In genomic region chr13:104287366-104288225, GRCm38 (mm10) we compare ENCODE assay signal across 8 mouse cellular contexts. TPM values are rescaled to one million over a fixed set of nuclear protein-coding genes. Genes with fewer than 3 reads are reported as not detected.
A peak's percentile ranks its signal among the peaks of the same experiment; 100 is the strongest.
DNase-seq lines count a peak whose midpoint lies in the region; ATAC-seq and TF ChIP-seq lines count a peak whose summit lies in the region.

Gene Adamts6 (plus strand): TSS chr13:104287835.

- H3K9me3 ChIP-seq in forebrain, embryonic 10.5 days: no peaks in the 10 kb centered on the region
- no peaks in the 10 kb centered on the region for H3K9me3 ChIP-seq in intestine, embryonic 14.5 days (ENCODE audit: control insufficient read depth, low read length)
- H3K9me3 ChIP-seq in lung, embryonic 15.5 days: no peaks in the 10 kb centered on the region

- DNase-seq in left cerebral cortex, postnatal 4 days: peak; percentile 13
- DNase-seq in left cerebral cortex, adult 9 months (ENCODE audit: low spot score in 2 of 2): no peak
- peak; percentile 64 for DNase-seq in adipocyte (ENCODE audit: low spot score)
- DNase-seq in forebrain, embryonic 10.5 days (ENCODE audit: extremely low spot score, low spot score): no peak
- DNase-seq in intestine, embryonic 14.5 days (ENCODE audit: low spot score): no peak
- no peak for DNase-seq in frontal cortex, postnatal 14 days (ENCODE audit: low spot score in 2 of 2)

- intact Hi-C loops in left cerebral cortex, postnatal 4 days (cut with DNase I): loop anchor here (5.0 to 10.0 kb wide), 3 partner anchors 235 to 647 kb away; no protein-coding TSS in a partner anchor

- H3K36me3 ChIP-seq in forebrain, embryonic 10.5 days (replicated peaks): no peaks in the 10 kb centered on the region
- H3K36me3 ChIP-seq in intestine, embryonic 14.5 days (ENCODE audit: control insufficient read depth, insufficient read depth, low read length): no peaks in the 10 kb centered on the region
- H3K36me3 ChIP-seq in lung, embryonic 15.5 days: no peaks in the 10 kb centered on the region
- no peaks in the 10 kb centered on the region for H3K36me3 ChIP-seq in small intestine, adult 2 months (ENCODE audit: control insufficient read depth, insufficient read depth, low read length)

- H3K4me2 ChIP-seq in intestine, embryonic 14.5 days (ENCODE audit: low read length): peak within 1 kb of the TSS; percentile 60
- peak within 1 kb of the TSS; percentile 71 for H3K4me2 ChIP-seq in lung, embryonic 15.5 days

- TF ChIP-seq POLR2A in small intestine, adult 2 months (IDR thresholded peaks at IDR 0.05; ENCODE audit: low read depth, low read length): no peak

- no peak for TF ChIP-seq CTCF in small intestine, adult 2 months (IDR thresholded peaks at IDR 0.05; ENCODE audit: extremely low read depth, insufficient read length, insufficient replicate concordance, low read depth, low read length)

- peak within 1 kb of the TSS; percentile 62 for H3K4me3 ChIP-seq in forebrain, embryonic 10.5 days
- peak within 1 kb of the TSS; percentile 35 for H3K4me3 ChIP-seq in intestine, embryonic 14.5 days (ENCODE audit: low read depth, low read length)
- peak within 1 kb of the TSS; percentile 47 for H3K4me3 ChIP-seq in lung, embryonic 15.5 days
- H3K4me3 ChIP-seq in small intestine, adult 2 months (ENCODE audit: low read depth, low read length): peak within 1 kb of the TSS; percentile 64

- H3K27me3 ChIP-seq in forebrain, embryonic 10.5 days (ENCODE audit: poor library complexity, severe bottlenecking): no peaks in the 10 kb centered on the region
- H3K27me3 ChIP-seq in intestine, embryonic 14.5 days (replicated peaks; ENCODE audit: control insufficient read depth, insufficient read depth, low read length): no peaks in the 10 kb centered on the region
- no peaks in the 10 kb centered on the region for H3K27me3 ChIP-seq in lung, embryonic 15.5 days
- no peaks in the 10 kb centered on the region for H3K27me3 ChIP-seq in small intestine, adult 2 months (ENCODE audit: control insufficient read depth, insufficient read depth, low read length)

- H3K27ac ChIP-seq in forebrain, embryonic 10.5 days: peak within 1 kb of the TSS; percentile 85
- H3K27ac ChIP-seq in intestine, embryonic 14.5 days (ENCODE audit: low read depth): peak within 1 kb of the TSS; percentile 78
- H3K27ac ChIP-seq in lung, embryonic 15.5 days: peak within 1 kb of the TSS; percentile 92
- H3K27ac ChIP-seq in small intestine, adult 2 months (ENCODE audit: insufficient read depth, low read depth, low read length): peak within 1 kb of the TSS; percentile 47

- peak within 1 kb of the TSS; percentile 42 for H3K9ac ChIP-seq in intestine, embryonic 14.5 days (ENCODE audit: low read length)
- peak within 1 kb of the TSS; percentile 40 for H3K9ac ChIP-seq in lung, embryonic 15.5 days

- under 1% methylated on average over 23 of the region's 23 CpGs for WGBS in forebrain, embryonic 10.5 days
- under 1% methylated on average over 23 of the region's 23 CpGs for WGBS in intestine, embryonic 14.5 days
- WGBS in lung, embryonic 15.5 days: under 1% methylated on average over 23 of the region's 23 CpGs
- WGBS in small intestine, adult 2 months: under 1% methylated on average over 23 of the region's 23 CpGs

- peaks cover 30% of the 10 kb centered on the region for H3K4me1 ChIP-seq in forebrain, embryonic 10.5 days
- H3K4me1 ChIP-seq in intestine, embryonic 14.5 days (replicated peaks; ENCODE audit: control insufficient read depth, insufficient read depth, low read length): no peaks in the 10 kb centered on the region
- peaks cover 16% of the 10 kb centered on the region for H3K4me1 ChIP-seq in lung, embryonic 15.5 days
- H3K4me1 ChIP-seq in small intestine, adult 2 months (ENCODE audit: control insufficient read depth, insufficient read depth, insufficient read length, low read length): no peaks in the 10 kb centered on the region

- ATAC-seq in intestine, embryonic 14.5 days (replicated peaks; ENCODE audit: low FRiP score, low TSS enrichment, low read depth): no peak
- ATAC-seq in lung, embryonic 15.5 days (ENCODE audit: borderline replicate concordance, extremely low read depth, low FRiP score, low TSS enrichment): no peak

RNA-seq across cellular contexts. Expression of gene Adamts6, which starts in this region (rescaled TPM):
- 1 to 10 TPM; 3.5 to 3.7 TPM for total RNA-seq in left cerebral cortex, postnatal 4 days (2021)
- polyA plus RNA-seq in forebrain, embryonic 10.5 days (2016; fragmentation: Nextera tagmentation; extraction: Ambion mirVana): 2.3 and 2.7 TPM in 2 replicates
- 4.4 and 4.5 TPM in 2 replicates for polyA plus RNA-seq in intestine, embryonic 14.5 days (2014; fragmentation: Nextera tagmentation; extraction: Ambion mirVana)
- polyA plus RNA-seq in lung, embryonic 15.5 days (2015; fragmentation: Nextera tagmentation; extraction: Ambion mirVana): 2.9 and 3.6 TPM in 2 replicates
- polyA plus RNA-seq in small intestine, adult 2 months (2012; rRNA removed): 0.22 and 0.68 TPM in 2 replicates

Comparison
In these comparisons a context has a peak if more than half of its experiments do, and no peak if none do; other contexts are left out.
1. DNase-seq: peak in left cerebral cortex, postnatal 4 days (single experiment) and adipocyte (single experiment); none in left cerebral cortex, adult 9 months (0 of 2), forebrain, embryonic 10.5 days (single experiment), intestine, embryonic 14.5 days (single experiment) and frontal cortex, postnatal 14 days (0 of 2).
2. Peak in every context shown above with its lines, with median percentiles within 50 percentile points of each other: H3K27ac ChIP-seq and H3K4me3 ChIP-seq.